Mouse (Mus musculus): ENCODE results near the gene Rfc3. TPM values are rescaled to one million over a fixed set of nuclear protein-coding genes. Genes with fewer than 3 reads are reported as not detected.
A peak's percentile ranks its signal among the peaks of the same experiment; 100 is the strongest.
"Not testable (repeated sequence)": the region's sequence is repeated elsewhere in the genome, so short reads cannot be mapped to it uniquely, and the experiment has no call there.

The Rfc3 gene
- 57.2 and 63.3 TPM in 2 replicates for polyA plus RNA-seq (2015; fragmentation: Nextera tagmentation; extraction: Ambion mirVana)

DNA sequence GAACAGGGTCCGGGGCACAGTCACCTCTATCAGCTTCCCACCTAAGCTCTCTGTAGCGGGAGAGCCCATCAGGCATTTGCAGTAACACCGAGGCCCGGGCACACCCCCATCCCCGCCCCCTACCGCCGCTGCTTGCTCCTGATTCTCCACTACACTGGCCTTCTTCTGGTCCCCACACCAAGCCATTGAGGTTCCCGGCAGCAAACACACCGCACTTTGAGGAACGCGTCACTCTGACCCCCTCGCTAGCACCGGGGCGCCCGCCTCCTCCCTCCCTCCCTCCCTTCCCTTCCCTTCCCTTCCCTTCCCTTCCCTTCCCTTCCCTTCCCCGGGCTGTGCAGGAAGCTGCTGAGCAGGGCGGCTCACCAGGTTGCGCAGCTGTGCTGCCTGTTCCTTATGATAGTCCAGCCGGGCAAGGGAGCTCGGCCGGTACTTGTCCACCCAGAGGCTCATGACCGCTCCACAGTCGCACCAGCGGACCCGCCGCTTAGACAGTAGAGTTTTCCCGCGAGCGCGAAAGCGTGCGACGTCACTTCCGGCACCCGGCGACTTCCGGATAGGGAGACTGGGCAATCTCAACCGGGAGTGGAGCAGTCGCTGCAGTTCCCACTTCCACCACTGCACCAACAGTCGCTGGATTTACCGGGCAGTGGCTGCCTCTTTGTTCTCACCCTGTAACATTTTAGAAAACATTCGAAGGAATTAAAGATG is at the start of gene Rfc3:
TSS of gene Rfc3 (minus strand) at position 543 of the 711 bp plus-strand sequence.
- H3K27ac ChIP-seq, result peak within 1 kb of the TSS; percentile 67
- no peaks in the 10 kb centered on the region for H3K9me3 ChIP-seq (replicated peaks)
- peak within 1 kb of the TSS; percentile 76 for H3K4me2 ChIP-seq
- H3K4me1 ChIP-seq (replicated peaks), result peaks cover 14% of the 10 kb centered on the region
- H3K36me3 ChIP-seq, result peaks cover 36% of the 10 kb centered on the region
- no peaks in the 10 kb centered on the region for H3K27me3 ChIP-seq
- under 1% methylated on average over 42 of the region's 42 CpGs for WGBS (ENCODE audit: insufficient replicate concordance)
- ATAC-seq (ENCODE audit: low read depth) (peak; percentile 99), DNase-seq (peak; percentile 90)
- peak within 1 kb of the TSS; percentile 78 for H3K9ac ChIP-seq
- peak within 1 kb of the TSS; percentile 74 for H3K4me3 ChIP-seq (replicated peaks)

DNA sequence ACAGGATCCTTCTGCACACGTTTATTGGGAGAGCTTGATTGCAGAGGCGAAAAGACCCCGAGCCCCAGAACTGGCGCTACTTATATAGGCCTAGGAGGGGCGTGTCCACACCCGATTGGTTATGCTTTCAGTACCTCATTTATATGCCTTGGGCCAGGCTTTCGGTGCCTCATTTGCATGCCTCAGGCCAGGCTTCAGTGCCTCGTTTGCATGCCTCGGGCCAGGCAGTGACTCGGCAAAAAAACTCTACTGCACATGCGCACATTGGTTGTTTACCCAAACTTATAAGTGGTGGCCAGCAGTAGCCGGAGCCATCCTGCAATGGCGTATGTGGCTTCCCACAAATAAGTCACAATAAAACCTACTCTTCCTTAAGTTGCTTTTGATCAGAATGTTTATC is 42.6 kb upstream of the Rfc3 start:
- not testable (repeated sequence) for H3K4me1 ChIP-seq (replicated peaks); H3K36me3 ChIP-seq; ATAC-seq (ENCODE audit: low read depth); H3K27me3 ChIP-seq; H3K4me2 ChIP-seq; H3K4me3 ChIP-seq (replicated peaks); DNase-seq; H3K9ac ChIP-seq; H3K9me3 ChIP-seq (replicated peaks); H3K27ac ChIP-seq
- 76% methylated on average over 13 of the region's 13 CpGs for WGBS (ENCODE audit: insufficient replicate concordance)

DNA sequence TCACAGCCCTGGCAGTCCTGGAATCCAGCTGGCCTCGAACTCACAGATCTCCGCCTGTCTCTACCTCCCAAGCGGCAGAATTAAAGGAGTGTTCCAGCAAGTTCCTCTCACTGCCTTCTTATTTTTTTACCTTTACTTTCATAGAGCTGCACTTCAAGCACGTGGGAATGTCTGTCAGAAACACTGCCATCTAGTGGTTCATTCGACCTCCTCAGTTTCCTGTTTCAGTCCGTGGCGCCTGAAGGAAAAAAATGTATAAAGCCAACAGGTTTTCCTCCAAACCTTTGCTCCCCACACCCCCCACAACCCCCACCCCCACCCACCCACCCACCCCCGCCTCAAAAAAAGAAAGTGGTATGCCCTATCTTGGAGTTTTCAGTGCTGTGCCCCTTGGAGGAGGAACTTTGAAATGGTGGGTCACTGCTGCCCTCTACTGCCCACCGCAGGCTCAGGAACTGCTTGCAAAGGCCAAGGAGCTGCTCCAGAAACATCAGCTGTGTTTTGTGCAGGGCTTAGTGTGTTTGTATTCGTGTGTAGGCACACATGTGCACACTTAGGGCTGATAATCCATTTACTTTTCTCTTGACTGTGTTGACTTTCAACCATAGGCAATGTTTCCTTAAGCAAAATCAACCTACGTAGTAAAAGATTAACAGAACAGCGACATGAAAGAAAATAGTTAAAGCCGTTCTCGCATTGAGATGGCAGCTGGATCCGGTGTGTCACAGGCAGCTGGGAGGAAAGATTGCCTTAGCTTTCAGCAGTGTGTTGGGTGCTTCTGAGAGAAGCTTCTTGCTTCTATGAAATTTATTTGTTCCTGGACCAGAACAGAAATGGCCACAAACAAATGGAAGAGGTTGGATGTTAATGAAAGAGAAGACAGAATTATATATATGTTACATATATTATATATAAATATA is 35.8 kb upstream of the Rfc3 start:
- H3K4me2 ChIP-seq, result peak overlapping the region; percentile 37; the same call in 1 of the 2 replicates
- no peak overlapping the region for H3K4me3 ChIP-seq (replicated peaks)
- H3K4me1 ChIP-seq (replicated peaks), result no peaks in the 10 kb centered on the region
- peak; percentile 86 for ATAC-seq (ENCODE audit: low read depth)
- H3K36me3 ChIP-seq, result no peaks in the 10 kb centered on the region
- H3K27me3 ChIP-seq, result no peaks in the 10 kb centered on the region
- H3K9ac ChIP-seq, result no peak overlapping the region
- no peak overlapping the region for H3K27ac ChIP-seq
- peak; percentile 55 for DNase-seq
- H3K9me3 ChIP-seq (replicated peaks), result no peaks in the 10 kb centered on the region
- 24% methylated on average over 15 of the region's 15 CpGs for WGBS (ENCODE audit: insufficient replicate concordance)

DNA sequence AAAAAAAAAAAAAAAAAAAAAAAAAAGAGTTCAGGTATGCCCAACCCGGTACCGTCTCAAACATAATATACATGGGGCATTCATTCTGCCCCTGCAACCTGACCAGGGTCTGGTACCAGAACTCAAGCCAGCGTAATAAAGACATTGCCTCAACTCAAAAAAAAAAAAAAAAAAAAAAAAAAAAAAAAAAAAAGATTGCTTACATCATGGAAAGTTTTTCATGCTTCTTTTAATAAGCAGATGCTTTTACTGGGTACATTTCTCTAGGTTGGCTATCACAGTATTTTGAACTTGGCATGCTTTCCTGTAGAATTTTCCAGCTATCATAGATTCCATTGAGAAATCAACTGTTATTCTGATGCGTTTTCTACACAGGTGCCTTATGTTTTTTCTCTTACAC is 11.2 kb upstream of the Rfc3 start:
- Histone ChIP-seq H3K4me2 (no peak overlapping the region), H3K4me3 (replicated peaks) (no peak overlapping the region), H3K4me1 (replicated peaks) (no peaks in the 10 kb centered on the region), H3K27me3 (no peaks in the 10 kb centered on the region), H3K27ac (no peak overlapping the region), H3K36me3 (no peaks in the 10 kb centered on the region), H3K9ac (no peak overlapping the region), H3K9me3 (replicated peaks) (no peaks in the 10 kb centered on the region)
- ATAC-seq (ENCODE audit: low read depth), result no peak
- WGBS (ENCODE audit: insufficient replicate concordance), result 74% methylated on average over 4 of the region's 4 CpGs
- DNase-seq, result no peak

DNA sequence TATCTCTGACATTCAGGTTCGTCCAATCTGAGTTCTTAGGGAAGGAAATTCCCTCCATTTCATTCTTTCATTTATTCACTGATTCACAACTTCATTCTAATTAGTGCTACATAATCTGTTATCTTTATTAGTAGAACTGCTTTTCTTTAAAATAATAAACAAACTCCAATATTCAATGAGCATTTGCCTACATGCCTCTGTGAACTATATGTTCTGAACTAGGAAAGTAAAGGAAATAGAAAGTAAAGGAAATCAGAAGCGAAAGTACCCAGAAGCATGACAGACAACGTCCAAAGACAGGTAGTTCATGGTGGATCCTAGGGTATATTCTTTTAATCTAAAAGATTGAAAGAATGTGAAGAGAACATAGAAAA is 356 bp upstream of the Rfc3 start:
- peak overlapping the region; percentile 74 for H3K4me3 ChIP-seq (replicated peaks)
- no peak overlapping the region for H3K27ac ChIP-seq

DNA sequence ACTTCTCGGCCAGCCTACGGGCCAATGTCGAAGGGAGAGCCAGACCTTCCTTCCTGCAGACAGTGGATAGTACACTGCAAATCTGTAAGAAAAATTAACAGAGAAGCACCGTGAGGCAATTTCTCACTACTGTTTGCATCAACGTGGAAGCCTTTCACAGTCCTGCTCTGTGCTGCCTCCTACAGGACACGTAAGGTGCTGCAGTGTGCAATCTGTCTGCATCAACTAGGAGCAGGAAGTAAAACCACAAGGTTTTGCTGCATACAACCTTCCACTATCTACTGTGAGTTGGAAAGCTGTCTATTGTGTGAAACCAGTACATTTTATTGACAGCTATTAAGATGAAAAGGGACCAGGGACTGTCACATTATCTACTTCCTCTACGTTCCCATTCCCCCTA is 6.2 kb downstream of the Rfc3 start:
- Histone ChIP-seq H3K9ac (no peak overlapping the region), H3K4me2 (no peak overlapping the region), H3K27me3 (no peaks in the 10 kb centered on the region), H3K27ac (no peak overlapping the region), H3K9me3 (replicated peaks) (no peaks in the 10 kb centered on the region), H3K36me3 (peaks cover 89% of the 10 kb centered on the region), H3K4me3 (replicated peaks) (no peak overlapping the region), H3K4me1 (replicated peaks) (peaks cover 7% of the 10 kb centered on the region)
- WGBS (ENCODE audit: insufficient replicate concordance), result 82% methylated on average over 7 of the region's 7 CpGs
- DNase-seq (peak; percentile 18), ATAC-seq (ENCODE audit: low read depth) (0 out of 2 replicates have a peak, but pooled peaks have one; percentile 11)

More for the DNA sequence above, 356 bp upstream of the Rfc3 start:
- ATAC-seq (ENCODE audit: low read depth) (no peak), DNase-seq (no peak)
- Histone ChIP-seq H3K4me1 (replicated peaks) (peaks cover 14% of the 10 kb centered on the region), H3K27me3 (no peaks in the 10 kb centered on the region), H3K36me3 (peaks cover 31% of the 10 kb centered on the region), H3K9me3 (replicated peaks) (no peaks in the 10 kb centered on the region), H3K4me2 (peak overlapping the region; percentile 76), H3K9ac (no peak overlapping the region)
- WGBS (ENCODE audit: insufficient replicate concordance), result 61% methylated on average over 3 of the region's 3 CpGs

DNA sequence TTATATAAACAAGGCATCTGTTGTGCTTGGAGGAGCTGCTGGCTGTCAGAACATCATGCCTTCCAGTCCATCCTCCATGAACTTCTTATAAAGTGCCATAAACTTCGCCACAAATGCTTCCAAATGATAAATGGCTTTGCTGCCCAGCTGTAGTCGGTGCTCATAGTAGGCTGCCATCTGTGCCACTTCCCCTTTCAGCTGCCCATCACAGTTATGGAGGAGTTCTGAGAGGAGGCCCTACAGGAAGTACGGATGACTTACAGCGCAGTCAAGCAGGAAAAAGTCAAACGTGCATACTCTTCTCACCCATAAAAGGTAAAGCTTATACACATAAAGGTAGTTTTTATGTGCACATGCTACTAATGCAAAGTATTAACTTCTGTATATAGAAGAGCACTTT is 8.2 kb downstream of the Rfc3 start:
- DNase-seq (no peak), ATAC-seq (ENCODE audit: low read depth) (no peak)
- WGBS (ENCODE audit: insufficient replicate concordance), result 63% methylated on average over 5 of the region's 5 CpGs
- Histone ChIP-seq H3K9ac (no peak overlapping the region), H3K27me3 (no peaks in the 10 kb centered on the region), H3K4me3 (replicated peaks) (no peak overlapping the region), H3K9me3 (replicated peaks) (no peaks in the 10 kb centered on the region), H3K4me2 (no peak overlapping the region), H3K27ac (no peak overlapping the region), H3K36me3 (peaks cover 73% of the 10 kb centered on the region), H3K4me1 (replicated peaks) (no peaks in the 10 kb centered on the region)

DNA sequence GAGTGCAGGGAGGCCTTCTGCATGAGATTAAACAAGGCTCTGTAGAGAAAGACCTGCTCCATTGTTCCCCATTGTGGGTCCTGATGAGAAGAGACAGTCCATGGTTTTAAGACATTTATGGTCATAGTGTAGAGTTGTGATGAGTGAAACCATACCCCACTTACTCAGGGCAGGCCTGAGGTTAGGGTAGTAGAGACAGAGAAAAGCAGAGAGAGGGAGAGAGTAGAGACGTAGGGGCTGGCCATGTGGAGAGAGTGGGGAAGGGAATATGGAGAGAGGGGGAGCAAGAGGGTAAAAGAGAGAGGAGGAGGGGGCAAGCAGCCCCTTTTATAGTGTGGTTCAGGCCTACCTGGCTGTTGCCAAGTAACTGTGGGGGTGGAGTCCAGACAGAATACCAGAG is 8.9 kb downstream of the Rfc3 start:
- WGBS (ENCODE audit: insufficient replicate concordance), result 82% methylated on average over 1 of the region's 1 CpGs
- ATAC-seq (ENCODE audit: low read depth) (peak; percentile 47; the same call in 1 of the 2 replicates), DNase-seq (no peak)
- H3K4me2 ChIP-seq, result no peak overlapping the region
- H3K4me1 ChIP-seq (replicated peaks), result no peaks in the 10 kb centered on the region
- H3K27ac ChIP-seq, result no peak overlapping the region
- no peaks in the 10 kb centered on the region for H3K27me3 ChIP-seq
- H3K36me3 ChIP-seq, result peaks cover 65% of the 10 kb centered on the region
- H3K9me3 ChIP-seq (replicated peaks), result no peaks in the 10 kb centered on the region
- no peak overlapping the region for H3K4me3 ChIP-seq (replicated peaks)
- no peak overlapping the region for H3K9ac ChIP-seq

DNA sequence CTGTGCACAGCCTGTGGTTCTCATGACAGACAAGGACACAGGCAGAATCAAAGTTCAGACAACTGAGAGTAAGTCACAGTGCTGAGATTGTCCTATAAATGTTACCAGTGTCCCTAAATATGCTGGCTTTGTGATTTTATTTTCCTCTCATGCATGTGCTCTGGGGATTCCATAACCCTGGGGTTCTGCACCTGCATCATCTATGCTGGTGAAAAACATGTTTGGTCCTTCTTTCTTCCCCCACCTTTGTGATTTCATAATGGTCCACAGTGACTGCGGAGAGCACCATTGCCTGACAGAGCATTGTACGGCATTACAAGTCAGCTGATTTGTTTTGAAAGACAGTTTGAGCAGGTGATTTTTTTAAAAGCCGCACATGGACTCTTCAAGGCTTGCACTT is 45.1 kb downstream of the Rfc3 start, which contains the start of gene Vmn2r18:
TSS of gene Vmn2r18 (minus strand) at position 101 of the 400 bp plus-strand sequence.
- no peak for ATAC-seq (ENCODE audit: low read depth)
- Histone ChIP-seq H3K27me3 (no peaks in the 10 kb centered on the region), H3K4me3 (replicated peaks) (no peak within 1 kb of the TSS), H3K4me1 (replicated peaks) (no peaks in the 10 kb centered on the region), H3K27ac (no peak within 1 kb of the TSS), H3K36me3 (no peaks in the 10 kb centered on the region), H3K9ac (no peak within 1 kb of the TSS), H3K9me3 (replicated peaks) (no peaks in the 10 kb centered on the region), H3K4me2 (no peak within 1 kb of the TSS)
- WGBS (ENCODE audit: insufficient replicate concordance), result 76% methylated on average over 3 of the region's 3 CpGs
- DNase-seq, result no peak

DNA sequence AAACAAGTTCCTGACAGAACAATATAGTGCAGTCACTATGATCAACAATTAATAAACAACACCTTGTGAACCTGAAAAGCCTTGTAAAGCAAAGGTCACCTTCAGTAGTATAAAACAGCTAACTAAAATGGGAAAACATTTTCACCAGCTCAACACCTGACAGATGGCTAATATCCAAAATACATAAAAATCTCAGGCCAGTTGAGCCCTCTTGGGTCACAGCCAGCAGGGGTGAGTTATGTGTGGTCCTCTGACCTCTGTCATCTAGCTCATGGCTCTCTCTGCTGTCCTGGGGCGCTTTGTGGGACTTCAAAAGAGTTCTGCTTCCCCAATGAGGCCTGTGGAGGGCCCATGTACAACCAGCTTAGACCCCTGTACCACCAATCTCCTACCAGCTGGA is 49.3 kb downstream of the Rfc3 start:
- no peak for ATAC-seq (ENCODE audit: low read depth)
- WGBS (ENCODE audit: insufficient replicate concordance), result 24% methylated on average over 1 of the region's 1 CpGs

More for the DNA sequence above, 49.3 kb downstream of the Rfc3 start:
- Histone ChIP-seq H3K9me3 (replicated peaks) (no peaks in the 10 kb centered on the region), H3K27me3 (no peaks in the 10 kb centered on the region), H3K4me1 (replicated peaks) (no peaks in the 10 kb centered on the region), H3K36me3 (no peaks in the 10 kb centered on the region), H3K9ac (no peak overlapping the region), H3K4me2 (no peak overlapping the region), H3K4me3 (replicated peaks) (no peak overlapping the region), H3K27ac (no peak overlapping the region)
- no peak for DNase-seq

All from liver, embryonic 13.5 days (tissue).